Mouse (Mus musculus) T-cell, adult 2 months (primary cell): ENCODE results near the gene Reck.

Source experiments
- DNase-seq: peaks from one replicate; pipeline ENCODE4 v3.0.0; 2022; ENCODE audit warnings: low spot score

The Reck gene

DNA sequence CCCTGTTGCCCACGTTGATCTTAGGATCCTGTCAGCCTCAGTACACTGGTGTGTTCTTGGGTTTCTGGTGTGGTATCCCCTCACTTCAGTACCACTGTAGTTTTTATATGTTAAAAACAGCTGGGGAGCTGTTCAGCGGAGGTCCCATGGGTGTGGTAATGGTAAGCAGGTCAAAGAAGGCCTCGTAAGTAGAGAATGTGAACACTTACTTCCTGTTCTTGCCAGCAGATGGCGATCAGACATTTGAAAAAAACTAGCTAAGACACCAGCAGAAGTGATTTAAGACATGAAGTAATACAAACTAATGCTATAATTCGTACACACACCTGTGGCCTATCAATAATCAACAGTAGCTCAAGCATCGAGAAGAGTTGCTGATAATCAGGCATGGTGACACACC is 31.1 kb downstream of the Reck start:
- peak; percentile 65 for DNase-seq

DNA sequence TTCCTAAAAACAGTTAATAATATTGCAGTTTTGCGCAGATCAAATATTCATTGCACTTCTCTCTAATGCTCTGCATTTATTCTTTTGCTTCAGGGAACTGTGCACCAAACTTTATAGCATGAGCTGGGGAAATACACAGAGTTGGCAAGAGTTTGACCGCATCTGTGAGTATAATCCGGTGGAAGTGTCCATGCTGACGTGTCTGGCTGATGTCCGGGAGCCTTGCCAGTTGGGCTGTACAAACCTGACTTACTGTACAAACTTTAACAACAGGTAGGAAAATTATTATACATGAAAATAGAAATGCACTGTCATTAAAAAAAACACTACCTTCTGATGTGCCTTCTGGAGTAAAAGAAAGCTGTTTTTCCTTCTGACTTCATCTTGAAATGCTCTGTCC is 42.9 kb downstream of the Reck start:
- DNase-seq, result no peak

DNA sequence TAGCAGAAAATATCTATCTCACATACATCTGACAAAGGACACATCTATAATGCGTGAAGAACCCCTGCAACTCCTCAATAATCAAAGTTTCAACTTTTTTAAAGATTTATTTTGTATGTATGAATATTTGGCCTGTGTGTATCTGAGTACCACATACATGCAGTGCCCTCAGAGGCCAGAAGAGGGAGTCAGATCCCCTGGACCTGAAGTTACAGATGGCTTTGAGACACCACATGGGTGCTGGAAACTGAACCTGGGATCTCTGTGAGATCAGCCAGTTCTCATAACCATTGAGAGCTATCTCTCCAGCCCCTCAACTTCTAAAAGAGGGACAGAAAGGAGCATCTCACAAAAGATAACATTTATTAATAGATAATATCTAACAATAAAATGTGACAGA is 45.3 kb downstream of the Reck start:
- DNase-seq, result no peak

DNA sequence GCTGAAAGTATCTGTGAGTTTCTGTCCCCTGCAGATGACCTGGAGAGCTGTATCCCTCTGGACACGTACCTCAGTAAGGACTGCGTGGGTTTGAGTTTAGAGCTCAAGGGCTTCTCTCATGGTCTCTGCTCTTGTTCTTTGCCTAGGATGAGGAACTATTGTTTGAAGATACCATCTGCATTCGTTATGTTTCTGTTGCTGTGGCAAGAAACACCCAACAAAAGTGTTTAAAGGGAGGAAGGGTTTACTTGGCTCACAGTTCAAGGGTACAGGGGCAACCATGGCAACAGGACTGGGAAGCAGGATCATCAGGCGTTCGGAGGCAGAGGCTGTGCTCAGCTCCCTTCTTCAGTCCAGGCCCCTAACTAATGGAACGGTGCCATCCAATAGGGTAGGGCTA is 49.8 kb downstream of the Reck start:
- DNase-seq, result no peak

DNA sequence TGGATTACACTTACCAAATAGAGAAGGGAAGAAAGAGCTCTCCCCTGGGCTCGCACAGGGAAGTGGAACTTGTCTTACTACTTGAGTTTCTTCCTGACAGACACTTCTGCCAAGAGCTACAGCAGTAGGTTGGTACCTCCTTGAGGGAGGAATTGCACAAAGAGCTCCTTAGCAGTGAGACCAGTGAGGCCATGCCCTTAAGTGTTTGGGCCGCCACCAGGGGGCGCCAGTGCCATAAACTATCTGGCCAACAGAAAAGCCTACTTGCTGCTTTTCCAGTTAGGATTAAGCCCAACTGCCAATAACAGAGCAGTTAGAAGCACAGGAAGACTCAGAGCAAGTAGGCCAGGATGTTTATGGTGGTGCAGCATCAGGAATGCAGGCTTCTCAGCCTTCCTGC is 50.4 kb downstream of the Reck start:
- peak; percentile 74 for DNase-seq

DNA sequence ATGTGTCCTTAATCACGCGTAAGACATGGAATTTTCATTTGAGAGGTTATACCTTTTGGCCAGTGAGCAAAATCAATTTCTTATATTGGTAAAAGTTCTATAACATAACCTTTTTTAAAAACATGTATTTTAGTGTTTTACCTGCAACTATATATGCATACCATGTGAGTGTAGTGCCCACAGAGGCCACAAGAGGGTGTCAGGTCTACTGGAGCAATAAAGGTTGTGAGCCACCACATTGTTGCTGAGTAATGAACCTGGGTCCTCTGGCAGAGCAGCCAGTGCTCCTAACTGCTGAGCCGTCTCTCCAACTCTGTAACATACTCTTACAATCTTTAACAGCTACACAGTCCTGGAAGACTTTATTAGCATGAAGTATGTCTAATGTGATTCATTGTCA is 52.5 kb downstream of the Reck start:
- DNase-seq, result peak; percentile 45

DNA sequence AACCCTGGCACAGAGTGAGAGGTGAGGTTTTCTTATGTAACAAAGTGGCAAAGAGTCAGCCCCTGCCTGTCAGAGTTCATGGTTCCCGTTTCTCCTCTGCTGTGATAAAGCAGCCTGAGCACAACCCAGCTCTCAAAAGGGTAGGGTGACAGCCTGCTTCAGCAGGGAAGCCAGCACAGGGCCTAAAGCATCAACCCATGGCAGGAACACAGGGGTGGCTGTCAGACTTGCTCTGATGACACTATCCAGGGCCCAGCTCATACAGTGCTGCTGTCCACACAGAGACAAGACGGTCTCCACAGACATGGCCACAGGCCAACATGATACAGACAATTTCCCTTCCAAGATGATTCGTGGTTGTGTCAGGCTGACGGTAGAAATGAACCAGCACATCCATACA is 56.5 kb downstream of the Reck start:
- no peak for DNase-seq

DNA sequence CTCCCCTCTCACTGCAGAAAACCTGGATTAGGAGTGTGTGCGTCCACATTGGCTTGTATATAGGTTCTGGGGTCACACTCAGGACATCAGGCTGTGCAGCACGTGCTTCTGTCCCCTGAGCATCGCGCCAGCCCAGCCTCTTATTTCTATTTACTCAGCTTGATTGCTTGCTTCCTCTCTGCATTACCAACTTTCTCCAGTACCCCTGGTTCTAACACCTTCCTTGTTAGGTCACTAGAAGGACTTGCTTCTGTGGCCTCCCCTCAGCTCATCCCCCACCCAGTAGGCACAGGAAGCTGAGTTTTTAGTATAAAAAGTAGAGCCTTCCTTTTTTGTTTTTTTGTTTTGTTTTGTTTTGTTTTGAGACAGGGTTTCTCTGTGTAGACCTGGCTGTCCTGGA is 60.9 kb downstream of the Reck start:
- DNase-seq, result no peak

DNA sequence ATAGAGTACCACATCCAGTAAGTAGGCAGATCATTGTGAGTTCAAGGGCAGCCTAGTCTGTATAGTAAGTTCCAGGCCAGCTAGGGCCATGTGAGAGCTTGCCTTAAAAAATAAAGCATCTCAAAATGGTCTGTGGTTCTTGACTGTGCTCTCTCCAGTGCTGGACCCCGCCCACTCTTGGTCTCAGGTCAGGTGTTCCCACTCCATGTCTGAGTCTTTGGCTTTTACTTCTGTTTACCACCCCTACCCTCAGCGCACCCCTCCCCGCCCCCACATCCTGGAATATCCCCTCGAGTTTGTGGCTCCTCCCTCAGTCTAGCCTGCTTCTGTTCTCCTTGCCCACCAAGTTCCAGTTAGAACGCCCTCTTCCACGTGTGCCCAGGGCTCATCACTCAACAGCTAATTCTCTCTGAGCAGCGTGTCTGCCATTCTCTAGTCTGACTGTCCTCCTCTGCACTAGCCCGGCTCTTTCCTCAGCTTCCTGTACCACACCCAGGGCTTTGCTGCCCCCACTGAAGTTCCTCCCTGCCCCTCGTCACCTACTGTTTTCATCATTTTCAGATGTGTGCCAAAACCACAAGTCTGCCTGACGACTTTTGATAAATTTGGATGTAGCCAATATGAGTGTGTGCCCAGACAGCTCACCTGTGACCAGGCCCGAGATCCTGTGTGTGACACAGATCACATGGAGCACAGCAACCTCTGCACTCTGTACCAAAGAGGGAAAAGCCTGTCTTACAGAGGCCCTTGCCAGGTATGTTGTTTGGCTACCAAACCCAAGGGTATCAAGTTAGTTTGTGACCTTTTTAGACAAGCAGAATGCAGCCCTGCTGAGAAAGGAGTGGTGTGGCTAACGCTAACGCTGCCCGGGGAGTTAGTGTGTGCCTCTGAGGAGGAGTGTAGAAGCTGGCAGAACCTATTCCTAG is 61.7 kb downstream of the Reck start:
- DNase-seq, result peak; percentile 68

DNA sequence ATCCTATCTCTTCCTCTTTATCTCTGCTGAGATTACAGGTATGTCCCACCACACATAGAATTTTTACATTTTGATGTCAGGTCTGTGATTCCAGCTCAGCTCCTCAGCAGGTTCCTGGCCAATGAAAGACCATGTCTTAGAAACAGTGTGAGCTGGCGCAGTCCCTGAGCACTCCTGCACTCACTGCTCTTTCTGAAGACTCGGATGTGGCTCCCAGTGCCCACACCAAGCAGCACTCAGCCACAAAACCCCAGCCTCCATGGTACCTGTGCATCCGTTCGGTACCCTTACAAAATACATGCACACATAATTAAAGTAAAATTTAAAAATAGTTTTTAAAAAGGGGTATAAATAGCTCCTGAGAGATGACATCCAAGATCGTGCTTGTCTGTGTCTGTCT is 66.0 kb downstream of the Reck start:
- DNase-seq, result peak; percentile 41

DNA sequence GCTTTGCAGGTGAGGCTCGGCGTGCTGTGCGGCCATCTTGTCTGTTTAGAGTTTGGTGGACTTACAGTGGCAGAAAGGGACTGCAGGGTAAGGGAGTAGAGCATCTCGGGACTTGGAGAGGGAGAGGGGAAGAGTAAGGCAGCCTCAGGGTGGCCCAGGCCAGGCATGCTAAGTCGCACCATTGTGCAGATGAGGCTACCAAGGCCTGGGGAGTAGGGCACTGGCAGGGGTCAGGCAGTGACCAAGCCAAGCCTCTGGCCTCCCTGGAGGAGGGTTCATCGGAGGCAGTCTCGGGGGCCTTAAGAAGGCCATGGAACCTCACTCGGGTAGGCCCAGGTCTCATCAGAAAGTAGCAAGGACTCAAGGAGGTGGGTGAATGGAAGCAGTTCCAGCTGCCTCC is 67.1 kb downstream of the Reck start:
- no peak for DNase-seq

DNA sequence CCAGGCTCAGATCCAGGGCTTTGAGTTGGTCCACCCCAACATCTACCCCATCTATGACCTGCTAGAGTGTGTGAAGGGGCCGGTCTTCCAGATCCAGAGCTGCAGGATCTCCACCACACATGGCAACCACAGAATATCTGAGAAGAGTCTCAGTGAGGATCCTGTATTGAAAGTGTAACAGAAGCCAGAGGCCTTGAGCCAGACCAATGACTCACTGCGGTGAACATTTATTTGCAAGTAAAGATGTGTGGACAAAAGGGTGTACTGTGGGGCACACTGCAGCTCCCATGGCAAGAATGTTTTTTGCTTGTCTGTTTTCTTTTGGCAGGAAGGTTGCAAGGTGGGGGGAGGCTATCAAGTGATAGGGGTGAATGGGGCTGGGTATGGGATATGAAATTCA is 72.2 kb downstream of the Reck start:
- DNase-seq, result no peak

DNA sequence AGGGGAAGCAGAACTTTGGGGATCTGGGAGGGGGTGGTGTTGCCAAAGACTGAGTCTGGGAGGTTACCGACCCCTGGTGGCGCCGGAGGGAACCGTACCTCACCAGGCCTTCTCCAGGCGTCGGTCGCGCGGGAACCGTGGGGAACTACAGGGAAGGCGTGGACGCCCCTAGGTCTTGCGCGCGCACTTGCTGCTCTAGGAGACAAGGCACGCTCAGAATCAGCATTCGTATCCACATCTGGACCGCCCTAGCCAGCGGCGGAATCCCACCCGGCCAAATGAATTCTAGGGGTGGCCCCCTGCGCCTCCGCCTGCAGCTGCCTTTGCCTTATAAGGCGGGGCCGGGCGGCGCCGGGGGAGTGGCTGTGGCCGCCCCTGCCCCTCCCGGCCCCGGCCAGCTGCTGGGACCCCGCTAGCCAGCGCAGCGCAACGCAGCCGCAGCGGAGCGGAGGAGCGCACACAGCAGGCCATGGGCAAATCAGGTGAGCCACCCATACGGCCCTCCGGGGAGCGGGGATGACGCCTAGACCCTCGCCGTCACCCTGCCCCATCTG is 82.0 kb downstream of the Reck start, which contains the start of gene Glipr2:
Glipr2 (plus strand) TSS at position 110 of the 554 bp plus-strand sequence.
- peak; percentile 85 for DNase-seq

DNA sequence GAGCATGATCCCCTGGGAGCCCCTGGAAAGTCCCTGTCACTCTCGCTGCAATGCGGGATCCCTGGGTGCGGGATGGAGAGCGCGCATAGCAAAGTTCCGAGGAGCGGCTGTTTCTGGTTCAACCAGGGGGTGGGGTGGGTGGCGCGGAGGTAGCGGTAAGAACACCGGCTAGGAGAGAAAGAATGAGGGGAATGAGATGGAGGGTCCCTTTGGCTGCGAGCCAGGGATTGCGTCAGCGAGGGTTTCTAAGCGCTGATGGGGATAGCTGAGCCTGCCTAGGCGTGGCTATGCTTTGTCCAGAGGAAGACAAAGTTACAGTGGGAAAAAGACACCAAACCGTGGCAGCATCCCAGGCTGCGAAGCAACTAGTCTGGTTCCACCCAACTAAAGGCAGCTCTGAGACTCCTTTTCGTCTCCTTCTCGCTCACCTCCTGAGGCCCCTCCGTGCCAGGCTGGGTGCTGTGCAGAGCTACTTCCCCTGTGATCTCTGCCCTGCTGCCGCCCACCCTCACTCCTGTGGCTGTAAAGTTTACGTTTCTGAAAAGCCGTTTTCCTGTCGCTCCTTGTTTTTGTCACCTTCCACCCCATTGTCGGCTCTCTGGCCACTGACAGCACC is 82.6 kb downstream of the Reck start:
- peak; percentile 41 for DNase-seq

DNA sequence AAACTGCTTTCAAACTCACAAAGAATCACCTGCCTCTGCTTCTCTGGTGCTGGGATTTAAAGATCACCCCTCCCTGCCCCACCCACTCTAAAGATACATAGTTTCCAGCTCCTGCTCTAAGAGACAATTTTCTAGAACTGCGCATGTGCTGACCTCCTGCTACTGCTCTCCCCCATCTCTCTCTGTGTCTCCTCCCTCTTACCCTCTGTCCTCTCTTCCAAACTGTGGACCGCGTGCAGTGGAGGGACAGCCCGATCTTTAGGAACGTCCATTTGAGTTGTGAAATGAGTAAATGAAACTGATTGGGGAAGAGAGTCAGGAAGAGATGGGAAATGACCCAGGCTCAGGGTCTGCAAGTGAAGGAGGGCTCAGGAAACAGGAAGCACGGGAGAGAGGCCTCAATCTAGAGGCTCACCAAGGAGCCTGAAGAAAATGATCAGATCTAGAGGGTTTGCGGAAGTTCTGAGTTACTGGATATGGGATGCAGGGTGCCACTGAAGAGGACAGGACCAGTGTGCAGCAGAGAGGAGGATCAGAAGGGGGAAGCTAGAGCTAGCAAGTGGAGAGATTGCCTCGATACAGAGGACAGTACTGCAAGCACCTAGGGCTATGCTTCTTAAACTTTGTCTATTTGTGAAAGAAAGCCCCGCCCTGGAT is 84.3 kb downstream of the Reck start:
- no peak for DNase-seq

DNA sequence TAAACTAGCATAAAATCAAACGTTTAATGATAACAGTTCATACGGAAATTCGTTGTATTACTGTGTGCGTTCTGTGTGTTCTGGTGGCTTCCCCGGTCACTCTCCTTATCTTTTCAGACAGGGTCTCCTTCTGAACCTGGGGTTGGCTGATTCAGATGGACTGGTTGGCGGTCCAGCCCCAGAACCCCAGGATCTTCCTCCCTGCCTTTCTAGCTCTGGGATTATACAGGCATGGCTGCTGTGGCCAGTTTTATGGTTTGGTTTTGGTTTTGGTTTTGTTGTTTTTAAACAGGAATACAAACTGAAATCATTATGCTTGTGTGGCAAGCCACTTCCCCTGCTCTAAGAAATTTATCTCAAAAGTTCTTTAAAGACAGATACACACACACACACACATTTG is 84.9 kb downstream of the Reck start:
- DNase-seq, result peak; percentile 26

DNA sequence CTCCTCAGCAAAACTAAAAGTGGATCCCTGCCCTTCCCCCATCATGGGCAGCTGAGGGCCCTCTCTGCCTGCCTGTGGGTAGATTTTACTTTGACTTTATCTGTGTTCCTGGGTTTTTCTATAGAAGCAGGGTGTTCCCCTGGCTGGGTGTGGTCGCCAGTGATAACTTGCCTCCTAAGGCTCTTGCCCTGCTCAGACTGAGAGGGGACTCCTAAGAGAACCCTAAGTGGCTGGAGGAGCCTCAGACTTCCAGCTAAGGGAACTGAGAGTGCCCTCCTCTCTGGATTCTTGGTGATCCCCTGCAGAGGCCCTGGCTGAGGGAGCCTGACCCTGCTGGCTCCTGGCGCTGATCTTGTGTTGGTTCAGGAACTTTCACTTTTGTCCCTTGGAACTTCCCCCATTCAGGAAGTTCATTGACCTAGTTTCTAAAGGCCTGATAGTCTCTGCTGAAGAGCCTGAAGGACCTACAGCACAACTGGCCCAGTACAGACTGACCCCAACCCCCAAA is 89.0 kb downstream of the Reck start:
- DNase-seq, result no peak

DNA sequence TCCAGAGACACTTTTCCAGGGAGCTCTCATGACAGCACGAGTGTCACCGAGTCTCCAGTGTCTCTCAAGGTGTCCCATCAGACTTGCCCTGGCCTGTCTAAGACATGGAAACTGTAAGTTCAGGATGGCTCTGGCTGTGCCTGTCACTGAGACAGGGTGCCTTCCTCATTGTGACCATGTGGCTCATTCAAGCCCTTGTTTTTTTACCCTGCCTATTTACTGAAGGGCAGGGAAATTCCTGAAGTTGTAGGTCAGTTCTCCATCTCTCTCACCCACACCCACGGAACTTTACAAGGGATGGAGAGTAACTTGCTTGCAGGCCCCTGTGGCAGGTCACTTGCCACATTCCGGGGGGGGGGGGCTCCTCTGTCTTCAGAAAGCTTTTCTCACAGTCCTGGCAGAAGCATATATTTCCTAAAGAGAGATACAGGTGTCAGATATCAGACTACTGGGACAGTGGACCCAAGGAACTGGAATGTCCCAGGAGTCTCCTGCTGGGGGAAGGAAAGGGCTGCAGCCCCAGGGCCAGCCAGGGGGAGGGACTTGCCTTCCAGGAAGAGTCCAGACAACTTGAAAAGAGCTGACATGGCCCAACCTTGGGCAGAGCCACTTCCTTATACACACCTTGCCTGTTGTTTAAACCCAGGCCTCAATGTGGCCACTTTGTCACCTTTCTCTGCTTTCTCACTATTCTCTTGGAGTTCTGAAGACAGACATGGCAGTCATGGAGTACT is 89.8 kb downstream of the Reck start:
- DNase-seq, result no peak

DNA sequence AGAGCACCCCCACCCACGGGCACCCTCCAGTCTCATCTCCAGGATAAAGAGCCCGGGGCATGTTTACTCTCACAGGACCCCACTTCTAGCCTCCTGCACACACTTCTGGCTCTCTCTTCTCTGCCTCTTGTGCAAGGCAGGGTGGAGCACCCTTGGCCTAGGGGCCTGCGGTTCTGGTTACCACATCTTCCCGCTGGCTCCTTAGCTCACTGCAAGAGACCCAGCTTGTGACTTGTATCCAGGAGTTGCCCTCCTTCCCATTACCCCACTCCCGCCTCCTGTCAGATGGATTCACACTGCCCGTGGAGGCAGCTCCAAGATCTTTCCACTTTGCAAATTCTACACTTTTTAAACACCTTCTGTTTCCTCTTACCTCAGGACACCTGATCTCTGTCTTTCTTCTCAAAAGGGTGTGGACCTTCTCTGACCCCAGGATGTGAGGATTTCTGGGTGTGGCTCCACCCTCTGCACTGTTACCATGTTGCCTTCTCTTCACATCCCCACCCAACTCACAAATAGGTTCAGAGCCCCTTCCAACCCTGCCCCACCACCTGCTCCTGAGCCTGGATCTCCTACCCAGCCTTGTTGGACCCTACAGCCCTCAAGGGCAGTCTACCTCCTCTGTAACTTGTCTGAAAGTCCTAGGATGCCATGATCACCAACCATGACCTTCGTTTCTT is 90.7 kb downstream of the Reck start:
- no peak for DNase-seq

DNA sequence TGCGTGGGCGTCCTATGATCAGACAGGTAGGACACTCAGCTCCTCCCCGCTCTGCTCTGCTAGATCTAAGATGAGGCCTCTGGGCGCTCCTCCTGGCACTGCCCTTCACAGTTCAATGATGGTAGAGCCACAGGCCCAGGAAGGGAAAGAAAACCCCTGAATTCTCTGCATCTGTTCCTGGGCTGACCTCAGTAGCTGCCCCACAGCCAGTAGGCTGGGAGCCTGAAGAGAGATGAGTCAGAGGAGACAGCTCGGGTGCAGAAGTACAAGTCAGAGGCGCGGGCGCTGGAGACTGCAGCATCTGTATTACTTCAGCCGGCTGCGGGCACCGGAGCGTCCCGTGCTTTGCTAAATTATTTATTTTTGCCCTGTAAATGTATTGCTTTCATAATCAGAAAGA is 93.3 kb downstream of the Reck start:
- peak; percentile 25 for DNase-seq

DNA sequence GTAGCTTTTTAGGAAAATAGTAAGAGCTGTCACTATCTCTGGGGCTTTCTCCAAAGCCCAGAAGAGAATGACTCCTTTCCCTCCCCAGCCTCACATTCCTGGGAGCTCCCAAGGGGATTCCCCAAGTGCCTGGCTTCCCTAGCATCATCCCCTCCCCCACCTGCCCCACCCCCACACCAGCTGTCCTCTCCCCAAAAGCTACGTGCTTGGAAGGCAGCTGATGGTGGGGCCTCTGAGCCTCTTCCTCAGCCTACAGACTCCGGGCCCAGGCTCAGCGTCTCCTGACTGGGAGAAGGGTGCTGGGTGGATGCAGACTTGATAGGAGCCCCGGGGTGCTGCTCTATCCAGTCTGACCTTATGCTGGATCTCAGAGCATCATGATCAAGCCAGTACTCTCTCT is 94.0 kb downstream of the Reck start:
- no peak for DNase-seq
